Mouse (Mus musculus): ENCODE data around the gene Pla2g4b. TPM values are rescaled to one million over a fixed set of nuclear protein-coding genes. Genes with fewer than 3 reads are reported as not detected.

Gene Pla2g4b
- polyA plus RNA-seq, 1 experiment from 2014 or later = 0.18 TPM

GRCm38 (mm10) chr2:120026984-120027949, 6.0 kb upstream of the Pla2g4b start, which contains the start of the genes Jmjd7 and Gm28042:
TSS of gene Jmjd7 (plus strand) at chr2:120027483.
TSS of gene Gm28042 (plus strand) at chr2:120027493.
- Histone ChIP-seq H3K36me3 (ENCODE audit: insufficient read depth, low read length) (peaks cover 9% of the 10 kb centered on the region; the same call in 1 of the 2 replicates), H3K4me2 (replicated peaks; ENCODE audit: low read depth, low read length) (peak within 1 kb of the TSS; percentile 79), H3K27ac (ENCODE audit: low read length) (peak within 1 kb of the TSS; percentile 90), H3K9me3 (ENCODE audit: low read length) (no peaks in the 10 kb centered on the region), H3K27me3 (replicated peaks; ENCODE audit: insufficient read depth, low read length) (no peaks in the 10 kb centered on the region), H3K4me3 (ENCODE audit: low read depth, low read length) (peak within 1 kb of the TSS; percentile 59), H3K4me1 (ENCODE audit: insufficient read depth, low read depth, low read length) (peaks cover 9% of the 10 kb centered on the region), H3K9ac (replicated peaks; ENCODE audit: low read depth) (peak within 1 kb of the TSS; percentile 73)
- ATAC-seq = peak; percentile 91
- TF ChIP-seq CTCF (IDR thresholded peaks at IDR 0.05) (peak; percentile 39), EP300 (IDR thresholded peaks at IDR 0.05) (peak; percentile 53)
- peak; percentile 97 for DNase-seq (ENCODE audit: low spot score)
- 5% methylated on average over 50 of the region's 50 CpGs for WGBS

GRCm38 (mm10) chr2:120027950-120028331, 5.3 kb upstream of the Pla2g4b start:
- peak overlapping the region; percentile 90 for H3K27ac ChIP-seq (ENCODE audit: low read length)
- peak overlapping the region; percentile 79 for H3K4me2 ChIP-seq (replicated peaks; ENCODE audit: low read depth, low read length)
- TF ChIP-seq EP300 (IDR thresholded peaks at IDR 0.05) (no peak), CTCF (IDR thresholded peaks at IDR 0.05) (no peak)
- WGBS = 39% methylated on average over 3 of the region's 3 CpGs
- peaks cover 9% of the 10 kb centered on the region for H3K4me1 ChIP-seq (ENCODE audit: insufficient read depth, low read depth, low read length)
- peaks cover 8% of the 10 kb centered on the region; the same call in 1 of the 2 replicates for H3K36me3 ChIP-seq (ENCODE audit: insufficient read depth, low read length)
- no peaks in the 10 kb centered on the region for H3K9me3 ChIP-seq (ENCODE audit: low read length)
- peak; percentile 18 for DNase-seq (ENCODE audit: low spot score)
- peak; percentile 9; the same call in 1 of the 2 replicates for ATAC-seq
- H3K9ac ChIP-seq (replicated peaks; ENCODE audit: low read depth) = peak overlapping the region; percentile 73
- H3K4me3 ChIP-seq (ENCODE audit: low read depth, low read length) = peak overlapping the region; percentile 59
- no peaks in the 10 kb centered on the region for H3K27me3 ChIP-seq (replicated peaks; ENCODE audit: insufficient read depth, low read length)

GRCm38 (mm10) chr2:120030380-120030779, 2.8 kb upstream of the Pla2g4b start:
- peak; percentile 52 for ATAC-seq
- peak; percentile 74 for DNase-seq (ENCODE audit: low spot score)
- no peaks in the 10 kb centered on the region for H3K9me3 ChIP-seq (ENCODE audit: low read length)
- 65% methylated on average over 8 of the region's 8 CpGs for WGBS
- no peak overlapping the region for H3K9ac ChIP-seq (replicated peaks; ENCODE audit: low read depth)
- H3K4me2 ChIP-seq (replicated peaks; ENCODE audit: low read depth, low read length) = no peak overlapping the region
- TF ChIP-seq EP300 (IDR thresholded peaks at IDR 0.05) (peak; percentile 27; the same call in 1 of the 2 replicates), CTCF (IDR thresholded peaks at IDR 0.05) (no peak)
- H3K27ac ChIP-seq (ENCODE audit: low read length) = no peak overlapping the region
- H3K4me1 ChIP-seq (ENCODE audit: insufficient read depth, low read depth, low read length) = peaks cover 12% of the 10 kb centered on the region
- H3K36me3 ChIP-seq (ENCODE audit: insufficient read depth, low read length) = no peaks in the 10 kb centered on the region
- H3K4me3 ChIP-seq (ENCODE audit: low read depth, low read length) = no peak overlapping the region
- no peaks in the 10 kb centered on the region for H3K27me3 ChIP-seq (replicated peaks; ENCODE audit: insufficient read depth, low read length)

- TF ChIP-seq CTCF (IDR thresholded peaks at IDR 0.05) = no peak
- no peak for TF ChIP-seq EP300 (IDR thresholded peaks at IDR 0.05)
- Histone ChIP-seq H3K4me3 (ENCODE audit: low read depth, low read length) (no peak overlapping the region), H3K4me1 (ENCODE audit: insufficient read depth, low read depth, low read length) (peaks cover 3% of the 10 kb centered on the region; the same call in 1 of the 2 replicates), H3K27ac (ENCODE audit: low read length) (no peak overlapping the region), H3K4me2 (replicated peaks; ENCODE audit: low read depth, low read length) (no peak overlapping the region), H3K9ac (replicated peaks; ENCODE audit: low read depth) (no peak overlapping the region), H3K27me3 (replicated peaks; ENCODE audit: insufficient read depth, low read length) (no peaks in the 10 kb centered on the region), H3K36me3 (ENCODE audit: insufficient read depth, low read length) (no peaks in the 10 kb centered on the region), H3K9me3 (ENCODE audit: low read length) (no peaks in the 10 kb centered on the region)
- WGBS = 39% methylated on average over 5 of the region's 5 CpGs
- DNase-seq (ENCODE audit: low spot score) (no peak), ATAC-seq (no peak)
These were observed 509 bp downstream of the Pla2g4b start for GRCm38 (mm10) chr2:120033726-120034125.

- DNase-seq (ENCODE audit: low spot score) (no peak), ATAC-seq (no peak)
- 0 out of 2 replicates have a peak, but pooled peaks cover 8% of the 10 kb centered on the region for H3K36me3 ChIP-seq (ENCODE audit: insufficient read depth, low read length)
- no peak overlapping the region for H3K27ac ChIP-seq (ENCODE audit: low read length)
- no peak overlapping the region for H3K4me3 ChIP-seq (ENCODE audit: low read depth, low read length)
- H3K4me1 ChIP-seq (ENCODE audit: insufficient read depth, low read depth, low read length) = peaks cover 3% of the 10 kb centered on the region; the same call in 1 of the 2 replicates
- no peak overlapping the region for H3K4me2 ChIP-seq (replicated peaks; ENCODE audit: low read depth, low read length)
- TF ChIP-seq EP300 (IDR thresholded peaks at IDR 0.05) (no peak), CTCF (IDR thresholded peaks at IDR 0.05) (no peak)
- no peaks in the 10 kb centered on the region for H3K27me3 ChIP-seq (replicated peaks; ENCODE audit: insufficient read depth, low read length)
- no peaks in the 10 kb centered on the region for H3K9me3 ChIP-seq (ENCODE audit: low read length)
- 87% methylated on average over 9 of the region's 9 CpGs for WGBS
- no peak overlapping the region for H3K9ac ChIP-seq (replicated peaks; ENCODE audit: low read depth)
These were observed 4.5 kb downstream of the Pla2g4b start for GRCm38 (mm10) chr2:120037744-120038143.

GRCm38 (mm10) chr2:120040991-120041390, 7.8 kb downstream of the Pla2g4b start:
- H3K36me3 ChIP-seq (ENCODE audit: insufficient read depth, low read length) = 0 out of 2 replicates have a peak, but pooled peaks cover 8% of the 10 kb centered on the region
- H3K27me3 ChIP-seq (replicated peaks; ENCODE audit: insufficient read depth, low read length) = no peaks in the 10 kb centered on the region
- no peak overlapping the region for H3K4me2 ChIP-seq (replicated peaks; ENCODE audit: low read depth, low read length)
- H3K9ac ChIP-seq (replicated peaks; ENCODE audit: low read depth) = no peak overlapping the region
- no peak for ATAC-seq
- no peak for DNase-seq (ENCODE audit: low spot score)
- H3K4me3 ChIP-seq (ENCODE audit: low read depth, low read length) = no peak overlapping the region
- H3K27ac ChIP-seq (ENCODE audit: low read length) = no peak overlapping the region
- no peaks in the 10 kb centered on the region for H3K4me1 ChIP-seq (ENCODE audit: insufficient read depth, low read depth, low read length)
- H3K9me3 ChIP-seq (ENCODE audit: low read length) = no peaks in the 10 kb centered on the region
- no peak for TF ChIP-seq CTCF (IDR thresholded peaks at IDR 0.05)
- TF ChIP-seq EP300 (IDR thresholded peaks at IDR 0.05) = no peak
- WGBS = 76% methylated on average over 5 of the region's 5 CpGs
